Mouse (Mus musculus): ENCODE results near the gene Gpr142. TPM values are rescaled to one million over a fixed set of nuclear protein-coding genes. Genes with fewer than 3 reads are reported as not detected.
A peak's percentile ranks its signal among the peaks of the same experiment; 100 is the strongest.

The Gpr142 gene
- polyA plus RNA-seq, 1 experiment from 2014 or later: 0.27 TPM

GRCm38 (mm10) chr11:114823199-114823725, 24.5 kb downstream of the Gpr142 start:
- H3K4me3 ChIP-seq: 0 out of 2 replicates have a peak overlapping the region, but pooled peaks have one; percentile 11
- H3K4me1 ChIP-seq: peaks cover 48% of the 10 kb centered on the region
- H3K27me3 ChIP-seq (ENCODE audit: low read depth, poor library complexity, severe bottlenecking): peaks cover 38% of the 10 kb centered on the region
- peaks cover 6% of the 10 kb centered on the region for H3K9me3 ChIP-seq (replicated peaks)
- 2% methylated on average over 11 of the region's 11 CpGs for WGBS
- H3K27ac ChIP-seq (replicated peaks): peak overlapping the region; percentile 70
- no peaks in the 10 kb centered on the region for H3K36me3 ChIP-seq
- DNase-seq (ENCODE audit: low spot score): no peak

- Histone ChIP-seq H3K27ac (replicated peaks) (no peak overlapping the region; the same call in 1 of the 2 replicates), H3K27me3 (ENCODE audit: low read depth, poor library complexity, severe bottlenecking) (peaks cover 36% of the 10 kb centered on the region), H3K4me3 (no peak overlapping the region), H3K9me3 (replicated peaks) (no peaks in the 10 kb centered on the region), H3K36me3 (no peaks in the 10 kb centered on the region), H3K4me1 (peaks cover 46% of the 10 kb centered on the region)
- 55% methylated on average over 5 of the region's 5 CpGs for whole genome bisulfite sequencing
- no peak for DNase-seq (ENCODE audit: low spot score)
Measured at GRCm38 (mm10) chr11:114826686-114827085, 28.0 kb downstream of the Gpr142 start.

GRCm38 (mm10) chr11:114829499-114830432, 31.0 kb downstream of the Gpr142 start:
- WGBS: 6% methylated on average over 24 of the region's 24 CpGs

GRCm38 (mm10) chr11:114830433-114830773, 31.7 kb downstream of the Gpr142 start:
- 15% methylated on average over 8 of the region's 8 CpGs for WGBS
- H3K4me3 ChIP-seq: peak overlapping the region; percentile 51

More at GRCm38 (mm10) chr11:114829499-114830432, 31.0 kb downstream of the Gpr142 start:
- peaks cover 45% of the 10 kb centered on the region for H3K4me1 ChIP-seq
- H3K36me3 ChIP-seq: no peaks in the 10 kb centered on the region
- peaks cover 20% of the 10 kb centered on the region; the same call in 1 of the 2 replicates for H3K27me3 ChIP-seq (ENCODE audit: low read depth, poor library complexity, severe bottlenecking)
- H3K4me3 ChIP-seq: peak overlapping the region; percentile 51
- DNase-seq (ENCODE audit: low spot score): peak; percentile 82
- H3K9me3 ChIP-seq (replicated peaks): no peaks in the 10 kb centered on the region
- peak overlapping the region; percentile 85 for H3K27ac ChIP-seq (replicated peaks)

GRCm38 (mm10) chr11:114833166-114833565, 34.4 kb downstream of the Gpr142 start:
- Histone ChIP-seq H3K36me3 (no peaks in the 10 kb centered on the region), H3K4me3 (no peak overlapping the region), H3K27ac (replicated peaks) (no peak overlapping the region), H3K4me1 (peaks cover 48% of the 10 kb centered on the region), H3K27me3 (ENCODE audit: low read depth, poor library complexity, severe bottlenecking) (peaks cover 9% of the 10 kb centered on the region), H3K9me3 (replicated peaks) (no peaks in the 10 kb centered on the region)
- WGBS: 54% methylated on average over 5 of the region's 5 CpGs
- no peak for DNase-seq (ENCODE audit: low spot score)

More at GRCm38 (mm10) chr11:114830433-114830773, 31.7 kb downstream of the Gpr142 start:
- Histone ChIP-seq H3K36me3 (no peaks in the 10 kb centered on the region), H3K4me1 (peaks cover 45% of the 10 kb centered on the region), H3K9me3 (replicated peaks) (no peaks in the 10 kb centered on the region), H3K27ac (replicated peaks) (peak overlapping the region; percentile 85), H3K27me3 (ENCODE audit: low read depth, poor library complexity, severe bottlenecking) (peaks cover 15% of the 10 kb centered on the region; the same call in 1 of the 2 replicates)
- no peak for DNase-seq (ENCODE audit: low spot score)

- Histone ChIP-seq H3K4me1 (peaks cover 21% of the 10 kb centered on the region), H3K27ac (replicated peaks) (peak overlapping the region; percentile 78), H3K9me3 (replicated peaks) (peaks cover 13% of the 10 kb centered on the region), H3K27me3 (ENCODE audit: low read depth, poor library complexity, severe bottlenecking) (peaks cover 16% of the 10 kb centered on the region), H3K4me3 (peak overlapping the region; percentile 22), H3K36me3 (no peaks in the 10 kb centered on the region)
- WGBS: 5% methylated on average over 8 of the region's 8 CpGs
- peak; percentile 54 for DNase-seq (ENCODE audit: low spot score)
Measured at GRCm38 (mm10) chr11:114843818-114844463, 45.2 kb downstream of the Gpr142 start.

- H3K36me3 ChIP-seq: no peaks in the 10 kb centered on the region
- peaks cover 23% of the 10 kb centered on the region for H3K27me3 ChIP-seq (ENCODE audit: low read depth, poor library complexity, severe bottlenecking)
- peak overlapping the region; percentile 78 for H3K27ac ChIP-seq (replicated peaks)
- DNase-seq (ENCODE audit: low spot score): no peak
- peak overlapping the region; percentile 22 for H3K4me3 ChIP-seq
- peaks cover 13% of the 10 kb centered on the region for H3K9me3 ChIP-seq (replicated peaks)
- WGBS: 75% methylated on average over 7 of the region's 7 CpGs
- H3K4me1 ChIP-seq: peaks cover 26% of the 10 kb centered on the region
Measured at GRCm38 (mm10) chr11:114844464-114845220, 45.9 kb downstream of the Gpr142 start.

- no peak for DNase-seq (ENCODE audit: low spot score)
- no peak overlapping the region for H3K4me3 ChIP-seq
- peaks cover 43% of the 10 kb centered on the region for H3K4me1 ChIP-seq
- peaks cover 9% of the 10 kb centered on the region for H3K9me3 ChIP-seq (replicated peaks)
- H3K27me3 ChIP-seq (ENCODE audit: low read depth, poor library complexity, severe bottlenecking): peaks cover 40% of the 10 kb centered on the region
- peak overlapping the region; percentile 23; the same call in 1 of the 2 replicates for H3K27ac ChIP-seq (replicated peaks)
- 84% methylated on average over 4 of the region's 4 CpGs for whole genome bisulfite sequencing
- H3K36me3 ChIP-seq: no peaks in the 10 kb centered on the region
Measured at GRCm38 (mm10) chr11:114846336-114846735, 47.6 kb downstream of the Gpr142 start.

GRCm38 (mm10) chr11:114847008-114847407, 48.3 kb downstream of the Gpr142 start:
- Histone ChIP-seq H3K9me3 (replicated peaks) (0 out of 2 replicates have a peak, but pooled peaks cover 2% of the 10 kb centered on the region), H3K4me3 (no peak overlapping the region), H3K4me1 (peaks cover 50% of the 10 kb centered on the region), H3K27ac (replicated peaks) (no peak overlapping the region), H3K36me3 (no peaks in the 10 kb centered on the region), H3K27me3 (ENCODE audit: low read depth, poor library complexity, severe bottlenecking) (peaks cover 46% of the 10 kb centered on the region)
- WGBS: 88% methylated on average over 5 of the region's 5 CpGs
- DNase-seq (ENCODE audit: low spot score): no peak

- Histone ChIP-seq H3K4me1 (peaks cover 54% of the 10 kb centered on the region), H3K36me3 (no peaks in the 10 kb centered on the region), H3K27ac (replicated peaks) (no peak overlapping the region), H3K4me3 (no peak overlapping the region), H3K9me3 (replicated peaks) (no peaks in the 10 kb centered on the region), H3K27me3 (ENCODE audit: low read depth, poor library complexity, severe bottlenecking) (peaks cover 72% of the 10 kb centered on the region)
- no peak for DNase-seq (ENCODE audit: low spot score)
- 2% methylated on average over 2 of the region's 2 CpGs for WGBS
Measured at GRCm38 (mm10) chr11:114849572-114849971, 50.8 kb downstream of the Gpr142 start.

GRCm38 (mm10) chr11:114850066-114850451, 51.3 kb downstream of the Gpr142 start:
- peak overlapping the region; percentile 73 for H3K4me3 ChIP-seq
- 12% methylated on average over 5 of the region's 5 CpGs for WGBS
- peaks cover 49% of the 10 kb centered on the region for H3K4me1 ChIP-seq
- no peak for DNase-seq (ENCODE audit: low spot score)
- no peaks in the 10 kb centered on the region for H3K9me3 ChIP-seq (replicated peaks)
- no peak overlapping the region for H3K27ac ChIP-seq (replicated peaks)
- H3K27me3 ChIP-seq (ENCODE audit: low read depth, poor library complexity, severe bottlenecking): peaks cover 77% of the 10 kb centered on the region
- H3K36me3 ChIP-seq: no peaks in the 10 kb centered on the region
